Mouse (Mus musculus) testis, postnatal 14 days (tissue): ENCODE results near the gene Nanos3.

Experiments used
- DNase-seq: peaks from one replicate; pipeline ENCODE4 v3.0.0; 2021; ENCODE audit warnings: low spot score

The Nanos3 gene

GRCm38 (mm10) chr8:84183261-84184084 lies 1.5 kb downstream of the Nanos3 start:
- no peak for DNase-seq

DNA sequence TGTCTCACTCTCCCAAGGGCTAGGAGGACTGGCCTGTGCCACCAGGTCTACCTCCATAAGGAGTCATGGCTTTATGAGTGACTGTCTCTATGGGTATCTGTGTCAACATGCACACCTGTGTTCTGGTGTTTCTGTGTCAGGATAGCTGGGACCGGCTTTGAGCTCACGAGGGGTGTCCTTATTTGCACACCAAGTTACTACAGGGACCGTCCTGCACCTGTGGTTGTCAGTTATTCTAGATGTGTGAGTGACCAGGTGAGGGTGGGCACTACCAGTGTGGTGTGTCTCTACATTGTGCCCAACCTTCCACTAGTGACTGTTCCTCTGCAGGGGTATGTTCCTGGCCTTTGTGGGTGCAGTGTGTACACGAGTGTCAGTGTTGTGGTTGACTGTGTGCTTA lies 2.2 kb downstream of the Nanos3 start:
- no peak for DNase-seq

- DNase-seq, result peak; percentile 65
Measured at GRCm38 (mm10) chr8:84180530-84181190, 4.4 kb downstream of the Nanos3 start.

GRCm38 (mm10) chr8:84179946-84180345 lies 5.1 kb downstream of the Nanos3 start:
- peak; percentile 83 for DNase-seq

- DNase-seq, result no peak
Measured at GRCm38 (mm10) chr8:84178592-84178991, 6.4 kb downstream of the Nanos3 start.

DNA sequence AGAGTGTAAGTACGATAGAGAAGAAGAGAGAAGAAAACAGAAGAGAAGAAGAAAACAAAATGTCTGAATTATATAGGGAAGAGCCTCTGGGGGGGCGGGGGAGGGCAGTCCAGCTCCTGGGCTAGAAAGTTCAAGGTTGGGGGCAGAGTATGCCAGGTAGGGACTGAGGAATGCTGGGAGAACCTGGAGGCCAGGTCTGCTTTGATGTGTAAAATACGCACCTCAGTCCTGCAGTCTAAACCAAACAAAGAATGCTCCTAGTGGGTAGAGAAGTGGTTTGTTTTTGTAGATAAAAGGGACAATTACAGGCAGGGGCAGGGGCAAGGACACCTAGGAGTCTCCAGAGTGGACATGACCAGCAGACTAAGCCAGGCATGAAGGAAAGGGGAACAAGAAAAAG lies 7.6 kb downstream of the Nanos3 start:
- no peak for DNase-seq

DNA sequence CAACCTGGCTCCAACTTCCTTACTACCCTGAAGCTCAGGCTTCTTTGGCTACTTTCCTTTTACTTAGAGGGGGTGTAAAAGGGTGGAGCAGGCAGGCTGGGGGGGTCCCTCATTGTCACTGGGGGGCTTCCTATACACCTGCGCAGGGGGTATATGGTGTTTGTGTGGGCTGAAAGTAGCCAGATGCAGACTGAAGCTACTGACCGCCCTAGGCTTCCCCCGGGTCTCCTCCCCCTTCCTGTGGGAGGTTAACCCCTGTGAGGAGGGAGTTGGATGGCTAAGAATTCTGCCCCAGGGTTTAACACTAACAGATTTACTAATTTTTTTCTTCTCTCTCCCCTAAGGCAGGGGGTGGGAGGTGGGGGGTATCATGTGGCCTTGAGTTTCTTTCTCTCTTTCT lies 8.5 kb downstream of the Nanos3 start:
- DNase-seq, result peak; percentile 53

DNA sequence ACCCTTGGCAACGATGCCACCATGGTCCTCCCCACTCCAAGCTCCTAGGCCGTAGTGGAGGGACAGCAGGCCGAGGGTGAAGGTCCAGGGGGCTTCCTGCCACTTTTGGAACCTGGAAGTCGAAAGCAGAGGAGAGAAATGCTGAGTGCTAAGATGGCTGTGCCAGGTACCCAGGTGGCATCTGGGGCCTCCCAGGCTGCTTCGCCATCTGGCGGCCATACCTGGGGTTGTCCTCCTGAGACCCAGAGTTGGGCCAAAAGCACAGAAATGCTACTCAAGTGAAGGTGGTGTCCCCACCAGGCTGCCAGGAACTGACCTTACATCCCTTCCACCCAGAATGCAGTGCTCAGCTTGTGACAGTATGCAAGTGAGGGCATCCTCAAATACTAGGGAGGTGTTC lies 11.2 kb downstream of the Nanos3 start:
- DNase-seq, result no peak

DNA sequence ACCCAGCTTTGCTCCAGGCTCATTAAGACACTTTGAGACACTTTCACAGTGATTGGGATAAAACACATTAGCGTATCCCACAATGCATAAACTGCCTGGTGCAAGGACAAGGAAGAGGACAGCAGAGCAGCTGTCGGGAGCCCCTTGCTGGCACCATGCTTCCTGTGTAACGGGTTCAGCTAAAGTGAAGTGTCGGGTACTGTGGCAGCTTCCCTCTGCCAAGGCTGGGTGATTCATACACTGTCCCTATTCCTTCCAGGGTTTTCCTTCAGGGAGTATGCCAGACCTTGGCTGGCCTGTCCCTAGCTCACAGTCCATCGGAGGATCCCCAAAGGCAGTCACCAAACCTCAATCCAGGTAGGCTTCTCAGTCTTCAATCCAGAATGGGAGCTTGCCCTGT lies 14.9 kb downstream of the Nanos3 start:
- no peak for DNase-seq

GRCm38 (mm10) chr8:84167696-84168095 lies 17.3 kb downstream of the Nanos3 start:
- DNase-seq, result no peak

DNA sequence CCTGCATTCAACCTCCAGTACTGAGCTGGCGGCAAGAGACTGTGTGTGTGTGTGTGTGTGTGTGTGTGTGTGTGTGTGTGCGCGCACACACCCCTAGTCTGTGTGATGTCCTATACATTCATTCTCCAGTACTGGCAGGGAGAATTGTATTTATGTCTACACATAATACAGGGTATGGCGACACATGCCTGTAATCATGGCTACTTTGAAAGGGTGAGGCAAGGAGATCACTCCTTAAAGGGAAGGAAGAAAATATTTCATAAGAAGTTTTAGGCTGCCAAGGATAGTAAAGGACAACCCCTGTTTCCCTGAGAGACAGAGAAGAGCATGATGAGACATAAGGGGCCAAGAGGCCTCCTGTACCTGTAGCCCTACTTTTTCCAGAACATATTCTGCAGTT lies 27.4 kb downstream of the Nanos3 start:
- no peak for DNase-seq

DNA sequence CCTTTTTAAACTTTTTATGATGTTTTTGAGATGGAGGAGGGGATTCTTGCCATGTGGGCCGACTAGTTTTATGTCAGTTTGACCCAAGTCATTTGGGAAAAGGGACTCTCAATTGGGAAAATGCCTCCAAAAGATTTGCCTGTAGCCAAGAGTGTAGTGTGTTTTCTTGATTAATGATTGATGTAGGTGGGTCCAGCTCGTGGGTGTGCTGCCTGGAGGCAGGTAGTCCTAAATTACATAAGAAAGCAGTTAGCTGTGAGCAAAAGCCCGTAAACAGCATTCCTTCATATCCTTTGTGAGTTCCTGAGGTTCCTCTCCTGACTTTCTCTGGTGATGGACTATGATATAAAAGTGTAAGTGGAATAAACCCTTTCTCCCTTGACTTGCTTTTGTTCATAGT lies 35.8 kb downstream of the Nanos3 start:
- no peak for DNase-seq

DNA sequence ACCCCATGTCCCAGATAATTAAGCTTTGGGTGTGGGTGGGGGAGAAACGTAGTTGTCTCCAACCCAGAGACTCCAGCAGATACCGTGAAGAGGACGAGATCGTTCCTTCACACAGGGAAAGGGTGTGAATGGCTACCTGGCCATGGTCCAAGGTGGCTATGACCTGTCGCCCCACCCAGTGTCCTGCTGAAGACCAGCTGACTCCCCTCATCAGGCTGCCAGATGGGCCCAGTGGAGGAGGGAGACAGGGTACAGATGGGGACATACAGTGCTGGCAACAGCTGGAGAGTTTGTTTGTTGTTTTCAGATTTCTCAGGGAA lies 36.5 kb downstream of the Nanos3 start:
- DNase-seq, result peak; percentile 66

DNA sequence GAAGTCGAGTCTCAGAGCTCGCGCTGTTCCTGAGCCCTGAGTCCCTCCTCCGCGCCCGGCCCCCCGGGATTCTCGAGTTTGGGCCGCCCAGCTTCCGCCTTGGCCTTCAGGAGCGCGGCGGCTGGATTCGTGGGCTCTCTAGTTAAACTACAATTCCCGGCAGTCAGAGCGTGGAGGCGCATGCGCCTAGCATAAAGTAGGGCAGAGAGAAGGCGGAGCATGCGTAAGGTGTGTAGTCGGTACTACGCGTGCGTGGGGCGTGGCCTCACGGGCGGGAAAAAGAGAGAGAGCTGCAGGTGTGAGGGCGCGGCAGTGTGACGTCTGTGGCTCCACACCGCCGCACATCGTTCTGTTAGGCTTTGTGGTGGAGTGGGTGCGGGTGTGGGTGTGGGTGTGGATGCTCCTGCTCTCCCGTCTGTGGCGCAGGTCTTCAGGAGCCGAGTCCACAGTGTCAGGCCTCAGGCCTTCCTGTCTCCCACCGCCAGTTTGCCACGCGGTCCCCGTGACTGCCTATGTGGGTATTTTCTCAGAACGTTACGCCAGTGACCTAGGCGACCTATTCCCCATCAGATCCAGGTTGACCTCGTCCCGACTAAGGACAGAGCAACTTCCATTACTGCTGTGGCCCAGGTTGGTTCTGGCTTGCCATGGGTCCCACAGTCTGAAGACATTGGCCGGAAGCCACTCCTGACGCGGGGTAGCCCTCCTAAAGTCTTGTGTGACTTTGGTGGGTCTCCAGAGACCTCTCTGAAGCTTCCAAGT lies 37.1 kb downstream of the Nanos3 start, which contains the start of the genes Cc2d1a and 4930432K21Rik:
Gene Cc2d1a, minus strand, starts transcription at position 168 of the 762 bp plus-strand sequence.
Gene 4930432K21Rik, plus strand, starts transcription at position 257 of the 762 bp plus-strand sequence.
- DNase-seq, result peak; percentile 98

DNA sequence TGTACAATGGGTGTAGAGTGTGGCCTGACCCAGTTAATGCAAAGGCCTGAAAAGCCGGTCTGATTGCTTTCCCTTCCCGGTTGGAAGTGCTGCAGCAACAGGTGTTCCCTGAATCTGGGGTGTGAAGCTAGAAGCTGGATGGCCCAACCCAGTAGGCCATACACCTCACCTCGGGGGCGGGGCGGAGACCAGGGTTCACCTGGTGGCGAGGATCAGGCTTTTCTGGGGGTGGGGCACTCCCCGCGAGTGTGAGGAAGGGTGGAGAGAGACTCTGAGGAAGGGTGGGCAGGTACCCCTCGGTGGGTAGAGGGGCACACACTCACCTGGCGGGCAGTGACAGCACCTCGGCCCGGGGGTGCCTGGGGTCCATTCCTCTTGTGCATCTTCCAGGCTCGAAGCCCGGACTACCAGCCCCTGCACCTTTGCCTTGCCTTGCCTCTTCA lies 37.7 kb downstream of the Nanos3 start:
- peak; percentile 61 for DNase-seq

DNA sequence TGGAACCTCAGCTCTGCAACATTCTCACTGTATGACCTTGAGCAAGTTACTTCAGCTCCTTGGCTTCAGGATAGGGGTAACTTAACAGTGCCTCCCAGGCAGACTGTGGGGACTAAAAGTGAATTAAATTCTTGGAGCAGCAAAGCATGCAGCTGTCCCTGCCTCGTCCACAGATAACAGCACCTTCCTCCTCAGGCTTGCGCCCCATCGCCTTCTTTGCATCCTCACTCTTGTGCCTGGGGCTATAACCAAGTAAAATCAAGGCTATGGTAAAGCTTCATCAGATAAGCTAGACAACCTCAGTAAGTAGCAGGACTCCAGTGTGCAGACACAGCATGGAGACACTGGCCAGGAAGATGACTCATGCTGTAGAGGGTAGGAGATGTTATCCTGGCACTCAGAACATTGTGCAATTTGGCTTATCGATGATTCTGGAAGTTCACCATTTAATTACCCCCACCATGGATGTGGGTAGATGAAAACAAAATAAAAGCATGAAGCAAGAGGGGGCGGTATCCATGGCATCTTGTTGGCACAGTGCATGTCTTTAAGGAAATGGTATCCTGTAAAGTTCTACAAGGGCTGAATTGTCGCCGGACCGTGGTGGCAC lies 40.3 kb downstream of the Nanos3 start:
- peak; percentile 46 for DNase-seq

GRCm38 (mm10) chr8:84140838-84141237 lies 44.2 kb downstream of the Nanos3 start:
- no peak for DNase-seq

DNA sequence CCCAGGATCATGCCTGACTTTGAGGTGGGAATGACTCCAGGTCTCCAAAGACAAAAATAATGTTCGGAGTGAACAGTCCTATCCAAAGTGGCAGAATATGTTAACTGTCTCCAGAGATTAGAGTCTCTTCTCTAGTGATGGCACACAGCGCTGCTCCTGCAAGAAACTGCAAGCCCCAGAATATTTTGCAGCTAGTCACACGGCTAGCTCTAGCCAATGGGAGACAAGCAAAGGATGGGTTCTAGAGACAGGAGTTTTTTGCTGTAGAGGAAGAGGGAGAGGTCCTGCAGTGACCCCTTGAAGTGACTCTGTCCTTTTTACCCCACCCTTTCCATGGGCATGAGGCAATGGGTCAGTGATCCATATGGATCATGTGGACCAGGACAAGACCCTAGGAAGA lies 47.2 kb downstream of the Nanos3 start:
- DNase-seq, result no peak

DNA sequence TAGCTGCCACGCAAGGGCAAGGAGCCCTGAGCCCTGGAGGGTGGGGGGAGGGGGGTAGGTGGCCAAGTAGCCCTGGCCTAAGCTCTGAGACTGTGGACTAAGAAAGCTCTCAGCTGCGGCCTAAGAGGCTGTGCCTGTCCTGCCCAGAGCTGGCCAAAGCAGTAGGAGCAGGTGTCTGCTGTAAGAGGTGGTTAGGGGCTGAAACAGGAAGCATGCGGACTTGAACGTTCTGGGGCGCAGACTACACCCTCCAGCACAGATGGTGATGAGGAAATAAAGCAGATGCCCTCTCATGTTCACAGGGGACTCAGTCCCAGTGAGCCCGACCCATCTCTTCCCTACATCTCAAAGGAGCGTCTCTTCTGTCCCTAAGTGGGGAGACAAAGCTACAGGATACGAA lies 52.8 kb downstream of the Nanos3 start:
- DNase-seq, result no peak

GRCm38 (mm10) chr8:84130806-84131205 lies 54.2 kb downstream of the Nanos3 start:
- DNase-seq, result no peak

DNA sequence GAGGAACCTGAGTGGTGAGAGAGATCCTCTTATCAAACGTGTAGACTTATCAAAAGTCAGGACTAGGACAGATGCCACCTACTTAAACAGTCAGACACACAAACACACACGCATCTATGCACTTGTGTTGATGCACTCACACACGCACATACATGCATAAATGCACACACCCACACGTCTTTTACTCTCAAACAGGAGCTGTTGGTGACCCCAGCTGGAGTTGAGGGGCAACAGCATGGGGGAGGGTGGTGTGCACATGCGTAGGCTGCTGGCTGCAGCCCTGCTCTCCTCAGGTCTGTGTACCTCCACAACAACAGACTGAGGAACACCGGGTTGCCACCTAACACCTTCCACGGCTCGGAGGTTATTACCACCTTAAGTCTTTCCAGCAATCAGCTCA lies 56.7 kb downstream of the Nanos3 start:
- DNase-seq, result no peak

DNA sequence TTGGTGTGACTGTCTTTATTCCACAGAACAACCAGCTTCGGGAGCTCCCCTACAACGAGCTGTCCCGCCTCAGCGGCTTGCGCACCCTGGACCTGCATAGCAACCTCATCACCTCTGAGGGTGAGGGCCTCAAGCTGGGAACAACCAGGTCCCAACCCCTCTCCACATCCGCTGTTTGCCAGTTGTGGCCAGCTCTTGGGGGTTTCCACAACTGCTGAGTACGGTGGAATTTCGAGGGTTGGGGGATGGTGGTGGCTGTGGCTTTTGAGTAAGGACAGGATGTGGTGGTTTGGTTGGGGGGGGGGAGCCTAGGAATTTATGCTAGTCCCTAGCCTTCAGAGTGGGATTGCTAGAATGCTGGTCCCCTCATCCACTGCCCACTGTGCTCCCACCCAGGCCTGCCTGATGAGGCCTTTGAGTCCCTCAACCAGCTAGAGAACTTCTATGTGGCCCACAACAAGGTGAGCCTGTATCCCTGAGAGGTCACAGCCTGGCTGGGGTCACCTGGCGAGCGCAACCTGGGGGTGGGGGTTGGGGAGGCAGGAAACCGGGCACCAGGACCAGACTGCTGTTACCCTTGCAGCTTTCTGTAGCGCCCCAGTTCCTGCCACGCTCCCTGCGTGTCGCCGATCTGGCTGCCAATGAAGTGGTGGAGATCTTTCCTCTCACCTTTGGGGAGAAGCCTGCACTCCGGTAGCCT lies 57.7 kb downstream of the Nanos3 start:
- DNase-seq, result no peak
